Mouse (Mus musculus): ENCODE measurements around the gene Hlcs.

DNA sequence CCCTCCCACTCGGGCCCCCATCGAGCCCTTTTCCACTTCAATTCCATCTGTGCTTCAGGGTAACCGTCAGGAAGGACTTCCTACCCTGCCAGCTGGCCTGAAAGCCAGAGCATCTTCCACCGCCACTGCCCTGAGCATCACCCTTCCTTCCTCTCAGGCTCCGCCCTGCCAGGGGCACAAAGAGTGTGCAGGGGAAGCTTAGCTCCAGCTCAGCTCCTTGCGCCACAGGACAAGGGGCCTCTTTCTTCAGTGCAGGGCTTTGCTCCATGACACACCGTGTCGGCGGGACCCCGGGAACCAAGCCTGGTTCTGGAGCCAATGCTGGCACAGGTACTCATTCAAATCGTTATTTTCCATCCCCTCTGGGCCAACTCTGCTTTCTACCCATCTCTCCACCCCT is 165.2 kb downstream of the Hlcs start:
- no peak for TF ChIP-seq CTCF (IDR thresholded peaks at IDR 0.05; ENCODE audit: insufficient read depth, low read length)
- TF ChIP-seq POLR2A (IDR thresholded peaks at IDR 0.05; ENCODE audit: borderline replicate concordance, extremely low read depth, low read depth, low read length): no peak

Measured in lung, adult 2 months (tissue).